Mouse (Mus musculus) limb, embryonic 14.5 days (tissue): ENCODE data around the gene Mef2c. TPM values are rescaled to one million over a fixed set of nuclear protein-coding genes. Genes with fewer than 3 reads are reported as not detected.
A peak's percentile ranks its signal among the peaks of the same experiment; 100 is the strongest.

Source experiments
- ATAC-seq: fragments of 200-750 bp; cut with Nextera tagmentation; 2 replicates; pipeline ENCODE4 v1.8.0; 2017; ENCODE audit warnings: low read depth, moderate number of reproducible peaks, moderate TSS enrichment; ENCODE audit not compliant: low FRiP score
- DNase-seq: peaks from one replicate; pipeline ENCODE4 v3.0.0-alpha.2; 2015; ENCODE audit warnings: low spot score
- H3K27ac ChIP-seq: fragments of 300-500 bp; sonication (generic); replicated peaks from 2 replicates; pipeline ENCODE4 v1.5.1; 2014; ENCODE audit warnings: low read depth, mild to moderate bottlenecking, low read length, moderate library complexity, mixed read lengths
- H3K27me3 ChIP-seq: fragments of 300-500 bp; sonication (generic); 2 replicates; pipeline ENCODE4 v1.6.1; 2014; ENCODE audit warnings: low read length, mixed read lengths; ENCODE audit not compliant: control insufficient read depth, insufficient read depth
- H3K36me3 ChIP-seq: fragments of 300-500 bp; sonication (generic); 2 replicates; pipeline ENCODE4 v1.6.1; 2014; ENCODE audit warnings: mild to moderate bottlenecking, low read length, moderate library complexity, mixed read lengths; ENCODE audit not compliant: control insufficient read depth, insufficient read depth
- H3K4me1 ChIP-seq: fragments of 300-500 bp; sonication (generic); 2 replicates; pipeline ENCODE4 v1.6.1; 2014; ENCODE audit warnings: antibody characterized with exemption, low read length, mixed read lengths; ENCODE audit not compliant: control insufficient read depth, insufficient read depth
- H3K4me2 ChIP-seq: fragments of 300-500 bp; sonication (generic); replicated peaks from 2 replicates; pipeline ENCODE4 v1.6.1; 2014; ENCODE audit warnings: low read depth, mild to moderate bottlenecking, low read length, moderate library complexity; ENCODE audit not compliant: severe bottlenecking
- H3K4me3 ChIP-seq: fragments of 300-500 bp; sonication (generic); replicated peaks from 2 replicates; pipeline ENCODE4 v1.5.1; 2014; ENCODE audit warnings: low read length
- H3K9ac ChIP-seq: fragments of 300-500 bp; sonication (generic); 2 replicates; pipeline ENCODE4 v1.6.1; 2014; ENCODE audit warnings: mild to moderate bottlenecking, low read depth, low read length, moderate library complexity; ENCODE audit not compliant: severe bottlenecking
- H3K9me3 ChIP-seq: fragments of 300-500 bp; sonication (generic); 2 replicates; pipeline ENCODE4 v1.6.1; 2016; ENCODE audit warnings: low read length; ENCODE audit not compliant: control insufficient read depth
- POLR2A ChIP-seq: fragments of 200-500 bp; IDR thresholded peaks from 2 replicates; pipeline ENCODE4 v1.8.0; 2012; ENCODE audit warnings: inconsistent platforms, mild to moderate bottlenecking, moderate library complexity, borderline replicate concordance; ENCODE audit not compliant: insufficient read depth, insufficient read length; ENCODE audit errors: extremely low read depth
- WGBS: fragments of 180-500 bp; shearing (Covaris S2); extraction: QIAGEN DNeasy Blood & Tissue Kit; methylation state at CpG from one replicate; pipeline ENCODE4 v1.1.7; 2014; 5-methylcytosine and 5-hydroxymethylcytosine counted together
- polyA plus RNA-seq, 2 experiments: library from polyadenylated mRNA; depleted of rRNA in 1 of 2; stranded (reverse) in 1 of 2; unstranded in 1 of 2; fragments of >200 nt; fragmentation: Nextera tagmentation in 1 of 2; extraction: Ambion mirVana in 1 of 2; gene quantifications; 2 replicates each; pipeline versions ENCODE4 v1.2.1 to v1.2.3; 2012 to 2014

Gene Mef2c
- polyA plus RNA-seq, 2 experiments, result 50.0 to 158 TPM

GRCm38 (mm10) chr13:83524902-83525715 is 21.3 kb downstream of the Mef2c start:
- no peak; the same call in 1 of the 2 replicates for TF ChIP-seq POLR2A
- H3K4me3 ChIP-seq, result peak overlapping the region; percentile 60
- peak overlapping the region; percentile 70 for H3K4me2 ChIP-seq
- no peaks in the 10 kb centered on the region for H3K36me3 ChIP-seq
- 9% methylated on average over 7 of the region's 7 CpGs for WGBS
- H3K9me3 ChIP-seq, result no peaks in the 10 kb centered on the region
- ATAC-seq (no peak), DNase-seq (no peak)
- H3K27me3 ChIP-seq, result no peaks in the 10 kb centered on the region
- peak overlapping the region; percentile 62 for H3K9ac ChIP-seq
- H3K4me1 ChIP-seq, result 0 out of 2 replicates have a peak, but pooled peaks cover 3% of the 10 kb centered on the region
- no peak overlapping the region; the same call in 1 of the 2 replicates for H3K27ac ChIP-seq

DNA sequence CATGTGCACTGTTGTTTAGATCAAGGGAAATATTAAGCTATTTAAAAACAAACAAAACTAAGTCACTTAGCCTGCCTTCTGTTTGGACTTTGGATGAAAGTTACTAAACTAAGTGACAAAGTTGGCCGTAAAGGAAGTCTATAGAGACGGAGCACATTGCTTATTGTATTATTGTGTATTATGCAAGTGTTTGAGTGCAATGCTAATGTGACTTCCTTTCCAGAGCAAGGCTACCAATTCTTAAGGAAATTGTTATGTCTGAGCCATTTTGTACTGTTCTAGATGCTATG is 21.8 kb downstream of the Mef2c start:
- ATAC-seq, result no peak
- Histone ChIP-seq H3K9me3 (no peaks in the 10 kb centered on the region), H3K36me3 (no peaks in the 10 kb centered on the region), H3K4me2 (peak overlapping the region; percentile 70), H3K4me1 (0 out of 2 replicates have a peak, but pooled peaks cover 3% of the 10 kb centered on the region), H3K27me3 (no peaks in the 10 kb centered on the region), H3K27ac (no peak overlapping the region), H3K4me3 (peak overlapping the region; percentile 60), H3K9ac (peak overlapping the region; percentile 62)
- 56% methylated on average over 2 of the region's 2 CpGs for WGBS
- no peak for TF ChIP-seq POLR2A
- no peak for DNase-seq

DNA sequence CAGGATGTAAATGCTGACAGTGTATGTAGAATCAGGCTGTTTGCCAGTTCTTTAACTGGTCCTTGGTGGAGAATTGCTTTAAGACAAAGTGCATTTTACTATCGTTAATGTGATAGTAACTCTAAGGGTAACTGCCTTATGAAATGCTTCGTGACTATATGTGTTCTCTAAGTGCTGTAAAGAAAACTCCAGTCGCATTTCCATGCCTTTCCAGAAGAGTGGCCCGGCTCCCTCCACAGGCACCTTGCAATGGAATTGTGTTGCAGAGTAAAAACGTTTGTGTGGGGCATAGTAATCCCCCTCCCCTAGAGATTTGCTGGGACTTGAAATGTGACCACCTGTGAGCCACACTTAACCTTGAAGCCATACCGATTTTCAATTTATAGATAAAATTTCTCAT is 22.2 kb downstream of the Mef2c start:
- Histone ChIP-seq H3K27ac (no peak overlapping the region), H3K4me1 (0 out of 2 replicates have a peak, but pooled peaks cover 3% of the 10 kb centered on the region), H3K9ac (peak overlapping the region; percentile 62), H3K9me3 (no peaks in the 10 kb centered on the region), H3K36me3 (no peaks in the 10 kb centered on the region), H3K4me2 (peak overlapping the region; percentile 70), H3K4me3 (peak overlapping the region; percentile 60), H3K27me3 (no peaks in the 10 kb centered on the region)
- 30% methylated on average over 6 of the region's 6 CpGs for WGBS
- no peak for ATAC-seq
- no peak for DNase-seq
- no peak for TF ChIP-seq POLR2A

DNA sequence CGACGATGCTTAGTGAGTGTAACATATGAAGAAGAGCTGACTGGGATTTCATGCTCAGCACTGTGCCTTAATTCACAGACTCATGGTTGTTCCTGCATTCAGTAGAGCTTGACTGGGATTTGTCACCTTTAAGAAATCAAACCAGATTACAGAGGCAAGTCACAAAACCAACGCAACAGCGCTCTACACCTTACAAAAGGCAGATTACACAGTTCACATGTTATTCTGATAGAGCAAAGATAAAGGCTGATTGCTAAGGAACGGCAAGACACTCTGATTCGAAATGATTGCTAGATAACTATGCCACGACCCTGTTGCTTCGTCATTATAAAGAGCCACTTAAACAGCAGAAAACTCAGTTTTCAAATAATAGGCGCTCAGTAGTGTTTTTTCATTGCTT is 24.1 kb downstream of the Mef2c start:
- no peak overlapping the region for H3K4me3 ChIP-seq
- peak overlapping the region; percentile 22; the same call in 1 of the 2 replicates for H3K4me2 ChIP-seq

DNA sequence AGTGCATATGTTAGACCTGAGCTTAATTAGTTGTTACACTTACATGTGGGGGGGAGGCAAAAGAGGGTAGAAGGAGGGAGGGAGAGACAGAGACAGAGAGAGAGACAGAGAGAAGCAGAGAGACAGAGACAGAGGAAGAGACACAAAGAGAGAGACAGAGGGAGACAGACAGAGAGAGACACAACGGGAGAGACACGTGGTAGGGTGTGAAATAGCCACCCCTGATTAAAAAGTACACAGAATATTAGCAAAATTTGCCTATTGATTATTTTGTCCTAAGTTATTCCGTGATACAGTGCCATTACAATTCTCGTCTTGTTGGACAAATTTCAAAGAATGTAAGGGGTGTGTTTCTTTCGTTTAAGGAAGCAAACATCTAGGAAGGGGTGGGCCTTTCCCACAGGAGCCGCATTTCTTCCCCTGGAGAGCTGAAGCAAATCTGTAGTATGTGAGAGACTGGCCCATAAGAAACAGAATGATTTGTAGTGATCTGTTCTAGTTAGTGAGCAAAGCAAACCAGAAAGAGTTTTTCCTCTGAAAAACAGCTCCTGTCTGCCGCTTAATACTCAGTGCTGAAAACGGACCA is 26.0 kb downstream of the Mef2c start:
- WGBS, result 72% methylated on average over 8 of the region's 8 CpGs
- no peak overlapping the region for H3K9ac ChIP-seq
- H3K27me3 ChIP-seq, result no peaks in the 10 kb centered on the region
- H3K9me3 ChIP-seq, result no peaks in the 10 kb centered on the region
- 0 out of 2 replicates have a peak, but pooled peaks cover 10% of the 10 kb centered on the region for H3K4me1 ChIP-seq
- H3K36me3 ChIP-seq, result no peaks in the 10 kb centered on the region
- no peak for ATAC-seq
- no peak for TF ChIP-seq POLR2A
- H3K4me3 ChIP-seq, result no peak overlapping the region
- H3K4me2 ChIP-seq, result no peak overlapping the region
- no peak for DNase-seq
- H3K27ac ChIP-seq, result no peak overlapping the region

More for the DNA sequence above, 24.1 kb downstream of the Mef2c start:
- Histone ChIP-seq H3K9ac (no peak overlapping the region), H3K36me3 (no peaks in the 10 kb centered on the region), H3K4me1 (0 out of 2 replicates have a peak, but pooled peaks cover 10% of the 10 kb centered on the region), H3K27me3 (no peaks in the 10 kb centered on the region), H3K9me3 (no peaks in the 10 kb centered on the region), H3K27ac (no peak overlapping the region)
- no peak for TF ChIP-seq POLR2A
- 86% methylated on average over 9 of the region's 9 CpGs for WGBS
- no peak for ATAC-seq
- no peak for DNase-seq
